Mouse (Mus musculus): Measurements from ENCODE around the gene Rab3ip. TPM values are rescaled to one million over a fixed set of nuclear protein-coding genes. Genes with fewer than 3 reads are reported as not detected.

Rab3ip gene
- polyA plus RNA-seq, 1 experiment: 34.3 TPM

GRCm38 (mm10) chr10:116962803-116963202 is 12.2 kb upstream of the Rab3ip start:
- Histone ChIP-seq H3K27ac (ENCODE audit: insufficient read depth, low read length) (no peak overlapping the region), H3K27me3 (ENCODE audit: control insufficient read depth, insufficient read depth, low read length) (no peaks in the 10 kb centered on the region), H3K4me3 (ENCODE audit: extremely low read depth, insufficient read depth, insufficient read length) (no peak overlapping the region), H3K4me1 (ENCODE audit: control insufficient read depth, insufficient read depth, insufficient read length) (no peaks in the 10 kb centered on the region), H3K36me3 (ENCODE audit: control insufficient read depth, insufficient read depth, low read length) (no peaks in the 10 kb centered on the region)
- TF ChIP-seq CTCF (IDR thresholded peaks at IDR 0.05; ENCODE audit: extremely low read depth, insufficient read depth, insufficient read length, insufficient replicate concordance) (no peak), POLR2A (IDR thresholded peaks at IDR 0.05; ENCODE audit: low read depth, low read length) (no peak)
- 76% methylated on average over 17 of the region's 17 CpGs for WGBS
- no peak for DNase-seq (ENCODE audit: low read depth in 1 of 2, low spot score in 2 of 2)

- TF ChIP-seq POLR2A (IDR thresholded peaks at IDR 0.05; ENCODE audit: low read depth, low read length): no peak
- no peak for TF ChIP-seq CTCF (IDR thresholded peaks at IDR 0.05; ENCODE audit: extremely low read depth, insufficient read depth, insufficient read length, insufficient replicate concordance)
- no peak for DNase-seq (ENCODE audit: low read depth in 1 of 2, low spot score in 2 of 2)
- no peaks in the 10 kb centered on the region for H3K27me3 ChIP-seq (ENCODE audit: control insufficient read depth, insufficient read depth, low read length)
- no peak overlapping the region for H3K4me3 ChIP-seq (ENCODE audit: extremely low read depth, insufficient read depth, insufficient read length)
- no peaks in the 10 kb centered on the region for H3K4me1 ChIP-seq (ENCODE audit: control insufficient read depth, insufficient read depth, insufficient read length)
- 92% methylated on average over 14 of the region's 14 CpGs for WGBS
- no peaks in the 10 kb centered on the region for H3K36me3 ChIP-seq (ENCODE audit: control insufficient read depth, insufficient read depth, low read length)
- no peak overlapping the region for H3K27ac ChIP-seq (ENCODE audit: insufficient read depth, low read length)
Measured at GRCm38 (mm10) chr10:116962152-116962551, 11.6 kb upstream of the Rab3ip start.

GRCm38 (mm10) chr10:116957867-116958551 is 7.4 kb upstream of the Rab3ip start:
- Histone ChIP-seq H3K27me3 (ENCODE audit: control insufficient read depth, insufficient read depth, low read length) (no peaks in the 10 kb centered on the region), H3K36me3 (ENCODE audit: control insufficient read depth, insufficient read depth, low read length) (no peaks in the 10 kb centered on the region), H3K27ac (ENCODE audit: insufficient read depth, low read length) (no peak overlapping the region), H3K4me3 (ENCODE audit: extremely low read depth, insufficient read depth, insufficient read length) (no peak overlapping the region), H3K4me1 (ENCODE audit: control insufficient read depth, insufficient read depth, insufficient read length) (no peaks in the 10 kb centered on the region)
- TF ChIP-seq CTCF (IDR thresholded peaks at IDR 0.05; ENCODE audit: extremely low read depth, insufficient read depth, insufficient read length, insufficient replicate concordance) (no peak), POLR2A (IDR thresholded peaks at IDR 0.05; ENCODE audit: low read depth, low read length) (no peak)
- 20% methylated on average over 5 of the region's 5 CpGs for WGBS
- DNase-seq (ENCODE audit: low read depth in 1 of 2, low spot score in 2 of 2): no peak

- Histone ChIP-seq H3K4me3 (ENCODE audit: extremely low read depth, insufficient read depth, insufficient read length) (no peak overlapping the region), H3K4me1 (ENCODE audit: control insufficient read depth, insufficient read depth, insufficient read length) (no peaks in the 10 kb centered on the region), H3K27ac (ENCODE audit: insufficient read depth, low read length) (no peak overlapping the region), H3K36me3 (ENCODE audit: control insufficient read depth, insufficient read depth, low read length) (no peaks in the 10 kb centered on the region), H3K27me3 (ENCODE audit: control insufficient read depth, insufficient read depth, low read length) (no peaks in the 10 kb centered on the region)
- DNase-seq (ENCODE audit: low read depth in 1 of 2, low spot score in 2 of 2): no peak
- 94% methylated on average over 11 of the region's 11 CpGs for WGBS
- TF ChIP-seq CTCF (IDR thresholded peaks at IDR 0.05; ENCODE audit: extremely low read depth, insufficient read depth, insufficient read length, insufficient replicate concordance) (no peak), POLR2A (IDR thresholded peaks at IDR 0.05; ENCODE audit: low read depth, low read length) (no peak)
Measured at GRCm38 (mm10) chr10:116956483-116957158, 6.1 kb upstream of the Rab3ip start.

GRCm38 (mm10) chr10:116955191-116955590 is 4.6 kb upstream of the Rab3ip start:
- no peaks in the 10 kb centered on the region for H3K36me3 ChIP-seq (ENCODE audit: control insufficient read depth, insufficient read depth, low read length)
- no peak for DNase-seq (ENCODE audit: low read depth in 1 of 2, low spot score in 2 of 2)
- H3K27me3 ChIP-seq (ENCODE audit: control insufficient read depth, insufficient read depth, low read length): no peaks in the 10 kb centered on the region
- H3K4me1 ChIP-seq (ENCODE audit: control insufficient read depth, insufficient read depth, insufficient read length): peaks cover 3% of the 10 kb centered on the region
- no peak overlapping the region for H3K4me3 ChIP-seq (ENCODE audit: extremely low read depth, insufficient read depth, insufficient read length)
- no peak for TF ChIP-seq CTCF (IDR thresholded peaks at IDR 0.05; ENCODE audit: extremely low read depth, insufficient read depth, insufficient read length, insufficient replicate concordance)
- TF ChIP-seq POLR2A (IDR thresholded peaks at IDR 0.05; ENCODE audit: low read depth, low read length): no peak
- WGBS: 96% methylated on average over 6 of the region's 6 CpGs
- no peak overlapping the region for H3K27ac ChIP-seq (ENCODE audit: insufficient read depth, low read length)

GRCm38 (mm10) chr10:116950886-116951285 is 317 bp upstream of the Rab3ip start:
- peak overlapping the region; percentile 86 for H3K4me3 ChIP-seq (ENCODE audit: extremely low read depth, insufficient read depth, insufficient read length)
- no peaks in the 10 kb centered on the region for H3K27me3 ChIP-seq (ENCODE audit: control insufficient read depth, insufficient read depth, low read length)
- no peak overlapping the region for H3K27ac ChIP-seq (ENCODE audit: insufficient read depth, low read length)
- H3K4me1 ChIP-seq (ENCODE audit: control insufficient read depth, insufficient read depth, insufficient read length): peaks cover 3% of the 10 kb centered on the region
- DNase-seq (ENCODE audit: low read depth in 1 of 2, low spot score in 2 of 2): no peak
- no peaks in the 10 kb centered on the region for H3K36me3 ChIP-seq (ENCODE audit: control insufficient read depth, insufficient read depth, low read length)
- 19% methylated on average over 5 of the region's 5 CpGs for whole genome bisulfite sequencing
- TF ChIP-seq CTCF (IDR thresholded peaks at IDR 0.05; ENCODE audit: extremely low read depth, insufficient read depth, insufficient read length, insufficient replicate concordance) (no peak), POLR2A (IDR thresholded peaks at IDR 0.05; ENCODE audit: low read depth, low read length) (no peak)

Data from spleen, adult 2 months (tissue).